Mouse (Mus musculus) forebrain, embryonic 15.5 days (tissue): Measurements from ENCODE around the gene Slco2b1. TPM values are rescaled to one million over a fixed set of nuclear protein-coding genes. Genes with fewer than 3 reads are reported as not detected.

ENCODE experiments used
- ATAC-seq: fragments of 200-750 bp; cut with Nextera tagmentation; replicated peaks from 2 replicates; pipeline ENCODE4 v1.8.0; 2017; ENCODE audit warnings: mild to moderate bottlenecking, moderate TSS enrichment, moderate library complexity
- H3K27ac ChIP-seq: fragments of 300-500 bp; sonication (generic); replicated peaks from 2 replicates; pipeline ENCODE4 v1.5.1; 2015; ENCODE audit warnings: mild to moderate bottlenecking, inconsistent platforms
- H3K27me3 ChIP-seq: fragments of 300-500 bp; sonication (generic); 2 replicates; pipeline ENCODE4 v1.6.1; 2015; ENCODE audit warnings: inconsistent platforms
- H3K36me3 ChIP-seq: fragments of 300-500 bp; sonication (generic); 2 replicates; pipeline ENCODE4 v1.6.1; 2015; ENCODE audit warnings: mild to moderate bottlenecking, inconsistent platforms
- H3K4me1 ChIP-seq: fragments of 300-500 bp; sonication (generic); 2 replicates; pipeline ENCODE4 v1.6.1; 2015; ENCODE audit warnings: inconsistent platforms
- H3K4me2 ChIP-seq: fragments of 300-500 bp; sonication (generic); replicated peaks from 2 replicates; pipeline ENCODE4 v1.6.1; 2015; ENCODE audit warnings: mild to moderate bottlenecking, inconsistent platforms
- H3K4me3 ChIP-seq: fragments of 300-500 bp; sonication (generic); 2 replicates; pipeline ENCODE4 v1.5.1; 2015; ENCODE audit warnings: mild to moderate bottlenecking, inconsistent platforms
- H3K9ac ChIP-seq: fragments of 300-500 bp; sonication (generic); replicated peaks from 2 replicates; pipeline ENCODE4 v1.6.1; 2015; ENCODE audit warnings: mild to moderate bottlenecking, inconsistent platforms
- H3K9me3 ChIP-seq: fragments of 300-500 bp; sonication (generic); 2 replicates; pipeline ENCODE4 v1.6.1; 2016; ENCODE audit warnings: inconsistent platforms
- WGBS: fragments of 180-500 bp; shearing (Covaris S2); methylation state at CpG from one replicate; pipeline ENCODE4 v1.1.7; 2015; ENCODE audit warnings: mixed read lengths; 5-methylcytosine and 5-hydroxymethylcytosine counted together
- polyA plus RNA-seq: library from polyadenylated mRNA; unstranded; fragments of >200 nt; fragmentation: Nextera tagmentation; extraction: Ambion mirVana; gene quantifications from 2 replicates; pipeline ENCODE4 v1.2.1, GENCODE M21; 2015

The Slco2b1 gene
- polyA plus RNA-seq, 1 experiment from 2014 or later: 4.9 TPM

DNA sequence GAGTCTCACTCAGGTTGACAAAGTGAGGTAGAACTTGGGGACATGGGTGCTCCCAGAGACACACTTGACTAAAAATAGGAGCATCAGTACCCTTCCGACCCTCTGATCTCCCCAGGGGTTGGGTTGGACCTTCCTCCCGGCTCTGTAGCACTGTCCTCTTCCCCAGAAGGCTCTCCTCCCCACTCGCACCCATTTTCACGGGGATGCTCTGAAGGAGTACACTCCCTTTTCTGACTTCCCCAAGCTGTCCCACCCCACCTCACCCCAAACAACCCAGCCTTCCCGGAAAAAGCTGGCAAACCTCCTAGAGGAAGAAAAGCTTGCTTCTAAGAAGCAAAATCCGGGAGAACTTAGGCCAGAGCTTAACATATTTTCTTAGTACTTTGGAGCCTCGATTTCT, 20.3 kb downstream of the Slco2b1 start:
- H3K4me1 ChIP-seq: no peaks in the 10 kb centered on the region
- H3K4me3 ChIP-seq: no peak overlapping the region
- H3K27ac ChIP-seq: no peak overlapping the region
- no peak overlapping the region for H3K4me2 ChIP-seq
- no peak for ATAC-seq
- 81% methylated on average over 7 of the region's 7 CpGs for whole genome bisulfite sequencing
- no peaks in the 10 kb centered on the region for H3K36me3 ChIP-seq
- no peak overlapping the region for H3K9ac ChIP-seq
- no peaks in the 10 kb centered on the region for H3K9me3 ChIP-seq
- H3K27me3 ChIP-seq: no peaks in the 10 kb centered on the region

DNA sequence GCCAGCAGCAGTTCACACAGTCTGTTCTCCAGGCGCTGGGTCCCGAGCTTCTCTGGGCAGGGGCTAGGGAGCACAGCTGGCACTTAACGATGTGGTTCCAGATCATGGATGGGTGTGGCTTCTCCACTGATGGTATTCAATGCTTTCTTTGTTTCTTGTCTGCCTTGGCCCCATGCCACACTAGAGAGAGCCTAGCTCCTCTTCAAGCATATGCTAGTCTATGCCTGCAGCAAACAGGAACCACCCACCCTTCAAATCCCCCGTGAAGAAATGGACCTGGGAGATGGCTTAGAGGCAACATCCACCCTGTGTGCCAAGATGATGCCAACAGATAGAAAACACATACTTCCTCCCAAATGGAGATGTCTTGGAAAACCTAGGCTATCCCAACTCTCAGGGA, 27.1 kb downstream of the Slco2b1 start:
- WGBS: 34% methylated on average over 4 of the region's 4 CpGs
- no peak overlapping the region for H3K27ac ChIP-seq
- no peaks in the 10 kb centered on the region for H3K9me3 ChIP-seq
- 0 out of 2 replicates have a peak, but pooled peaks cover 3% of the 10 kb centered on the region for H3K4me1 ChIP-seq
- no peak overlapping the region for H3K4me3 ChIP-seq
- no peaks in the 10 kb centered on the region for H3K36me3 ChIP-seq
- ATAC-seq: no peak
- H3K27me3 ChIP-seq: no peaks in the 10 kb centered on the region
- H3K9ac ChIP-seq: no peak overlapping the region
- H3K4me2 ChIP-seq: no peak overlapping the region

DNA sequence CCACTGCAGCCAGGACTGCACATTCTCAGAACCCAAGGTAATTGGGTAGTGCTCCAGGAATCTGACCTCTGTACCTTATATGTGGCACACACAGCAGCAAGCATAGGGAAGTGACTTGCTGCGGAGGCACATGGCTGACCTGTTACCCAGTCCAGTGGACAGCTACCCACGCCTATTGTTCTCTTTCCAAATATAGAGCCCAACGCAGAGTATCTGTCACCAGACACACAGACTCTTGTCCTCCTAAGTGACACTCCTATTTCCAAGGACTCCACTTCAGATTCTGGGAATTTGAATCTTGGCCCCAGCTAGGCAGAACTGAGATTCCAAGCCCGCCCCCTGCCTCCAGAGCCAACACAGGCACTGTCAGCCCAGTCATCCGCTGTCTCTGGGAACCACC, 30.4 kb downstream of the Slco2b1 start:
- H3K27me3 ChIP-seq: no peaks in the 10 kb centered on the region
- no peak overlapping the region for H3K4me2 ChIP-seq
- H3K27ac ChIP-seq: no peak overlapping the region
- no peaks in the 10 kb centered on the region for H3K36me3 ChIP-seq
- no peak for ATAC-seq
- 0 out of 2 replicates have a peak, but pooled peaks cover 3% of the 10 kb centered on the region for H3K4me1 ChIP-seq
- H3K4me3 ChIP-seq: no peak overlapping the region
- no peak overlapping the region for H3K9ac ChIP-seq
- no peaks in the 10 kb centered on the region for H3K9me3 ChIP-seq
- 81% methylated on average over 5 of the region's 5 CpGs for WGBS

DNA sequence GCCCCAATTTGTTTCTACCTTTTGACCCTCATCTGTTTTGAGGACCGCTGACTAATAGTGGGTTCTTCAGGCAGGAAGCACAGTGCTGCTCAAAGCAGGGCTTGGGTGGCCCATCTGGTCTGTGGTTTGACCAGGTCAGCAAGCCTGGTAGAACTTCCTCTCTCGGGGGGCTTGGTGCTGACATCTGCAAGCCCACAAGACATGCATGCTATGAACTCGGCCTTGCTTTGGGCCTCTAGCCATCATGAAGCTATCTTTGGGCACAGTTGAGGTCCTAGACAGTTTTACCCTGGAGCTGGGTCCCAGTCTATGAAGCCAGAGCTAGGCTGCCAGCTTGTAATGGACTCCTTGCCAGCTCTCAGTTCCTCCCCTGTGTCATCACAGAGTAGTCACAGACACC, 36.2 kb downstream of the Slco2b1 start:
- Histone ChIP-seq H3K9ac (no peak overlapping the region), H3K4me2 (no peak overlapping the region), H3K4me1 (no peaks in the 10 kb centered on the region), H3K36me3 (no peaks in the 10 kb centered on the region), H3K27ac (no peak overlapping the region), H3K4me3 (no peak overlapping the region), H3K9me3 (no peaks in the 10 kb centered on the region), H3K27me3 (no peaks in the 10 kb centered on the region)
- 82% methylated on average over 3 of the region's 3 CpGs for WGBS
- no peak for ATAC-seq

DNA sequence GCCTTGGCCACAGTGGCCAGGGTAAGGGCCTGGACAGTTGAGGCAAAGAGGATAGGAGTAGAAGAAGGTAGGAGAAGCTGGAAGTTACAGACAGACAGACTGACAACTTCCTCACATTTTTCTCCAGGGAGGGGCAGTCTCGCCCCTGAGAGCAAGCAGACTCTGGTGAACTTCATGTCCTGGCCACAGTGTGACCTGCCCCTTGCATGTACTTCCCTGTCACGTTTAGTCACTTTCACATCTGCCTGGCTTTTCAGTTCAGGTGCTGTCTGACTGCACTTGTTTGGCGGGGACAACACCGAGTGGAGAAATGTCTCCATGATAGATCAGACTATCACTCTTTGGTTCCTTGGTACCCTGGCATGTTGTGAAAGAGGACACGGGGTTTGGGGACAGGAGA, 36.9 kb downstream of the Slco2b1 start:
- Histone ChIP-seq H3K36me3 (no peaks in the 10 kb centered on the region), H3K9me3 (no peaks in the 10 kb centered on the region), H3K9ac (no peak overlapping the region), H3K4me1 (no peaks in the 10 kb centered on the region), H3K4me3 (no peak overlapping the region), H3K27ac (no peak overlapping the region), H3K4me2 (no peak overlapping the region), H3K27me3 (no peaks in the 10 kb centered on the region)
- 79% methylated on average over 5 of the region's 5 CpGs for WGBS
- no peak for ATAC-seq

DNA sequence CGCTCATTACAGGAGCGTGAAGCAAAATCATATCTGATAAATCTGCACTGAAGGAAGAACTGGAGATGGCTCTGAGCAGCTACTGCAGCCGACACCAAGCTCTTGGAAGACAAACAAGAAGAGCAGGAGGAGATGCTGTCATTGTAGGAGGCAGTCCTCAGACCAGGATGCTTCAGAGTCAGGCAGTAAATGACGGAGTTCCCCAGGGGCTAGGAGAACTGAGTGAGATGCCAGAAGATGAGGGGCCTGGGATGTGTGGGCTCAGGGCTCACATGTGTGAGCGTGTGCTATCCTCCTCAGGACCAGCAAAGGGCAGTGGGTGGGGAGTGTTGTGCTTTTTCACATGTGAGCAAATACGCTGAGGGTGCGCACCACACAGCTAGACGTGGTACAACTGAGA, 38.0 kb downstream of the Slco2b1 start:
- H3K27me3 ChIP-seq: no peaks in the 10 kb centered on the region
- no peak overlapping the region for H3K9ac ChIP-seq
- no peak overlapping the region for H3K4me3 ChIP-seq
- H3K4me1 ChIP-seq: no peaks in the 10 kb centered on the region
- H3K9me3 ChIP-seq: no peaks in the 10 kb centered on the region
- no peak for ATAC-seq
- 82% methylated on average over 8 of the region's 8 CpGs for WGBS
- no peak overlapping the region for H3K4me2 ChIP-seq
- no peaks in the 10 kb centered on the region for H3K36me3 ChIP-seq
- no peak overlapping the region for H3K27ac ChIP-seq

DNA sequence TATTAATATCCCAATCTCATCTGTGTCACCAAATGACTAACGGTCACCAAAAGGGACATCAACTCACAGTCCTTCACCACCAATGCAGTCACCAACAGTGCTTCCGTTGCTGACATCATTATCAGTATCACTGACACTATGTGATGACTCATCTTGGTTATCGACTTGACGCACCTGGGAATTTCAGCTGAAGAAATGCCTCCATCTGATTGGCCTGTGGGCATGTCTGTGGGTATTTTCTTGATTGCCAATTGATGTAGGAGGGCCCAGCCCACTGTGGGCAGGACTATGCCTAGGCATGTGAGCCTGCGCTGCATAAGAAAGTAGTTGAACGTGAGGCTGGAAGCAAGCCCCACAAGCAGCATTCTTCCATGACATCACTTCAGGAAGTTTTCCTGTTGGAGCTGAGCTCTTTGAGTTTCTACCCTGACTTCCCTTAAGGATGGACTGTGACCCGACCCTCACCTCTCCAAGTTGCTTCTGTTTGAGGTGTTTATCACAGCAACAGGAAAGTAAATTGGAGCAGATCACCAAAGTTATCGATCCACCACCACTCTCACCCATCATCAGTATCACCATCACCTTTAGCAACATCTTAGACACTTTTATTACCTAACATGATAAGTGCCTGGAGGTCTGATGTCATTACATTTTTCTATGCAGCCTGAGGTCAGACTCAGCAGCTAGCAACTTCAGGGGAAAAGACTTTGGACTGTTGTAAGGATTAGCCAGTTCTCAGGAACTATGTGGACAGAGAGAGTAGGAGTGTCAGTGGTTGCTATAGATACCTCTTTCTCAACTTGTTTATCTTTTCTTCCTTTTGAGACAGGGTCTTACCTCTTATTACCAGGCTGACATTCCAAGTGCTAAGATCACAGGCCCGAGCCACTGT, 39.4 kb downstream of the Slco2b1 start:
- H3K9ac ChIP-seq: no peak overlapping the region
- H3K4me1 ChIP-seq: no peaks in the 10 kb centered on the region
- no peak for ATAC-seq
- H3K9me3 ChIP-seq: no peaks in the 10 kb centered on the region
- no peaks in the 10 kb centered on the region for H3K36me3 ChIP-seq
- H3K27me3 ChIP-seq: no peaks in the 10 kb centered on the region
- H3K4me3 ChIP-seq: no peak overlapping the region
- H3K4me2 ChIP-seq: no peak overlapping the region
- 87% methylated on average over 9 of the region's 9 CpGs for WGBS
- H3K27ac ChIP-seq: no peak overlapping the region

DNA sequence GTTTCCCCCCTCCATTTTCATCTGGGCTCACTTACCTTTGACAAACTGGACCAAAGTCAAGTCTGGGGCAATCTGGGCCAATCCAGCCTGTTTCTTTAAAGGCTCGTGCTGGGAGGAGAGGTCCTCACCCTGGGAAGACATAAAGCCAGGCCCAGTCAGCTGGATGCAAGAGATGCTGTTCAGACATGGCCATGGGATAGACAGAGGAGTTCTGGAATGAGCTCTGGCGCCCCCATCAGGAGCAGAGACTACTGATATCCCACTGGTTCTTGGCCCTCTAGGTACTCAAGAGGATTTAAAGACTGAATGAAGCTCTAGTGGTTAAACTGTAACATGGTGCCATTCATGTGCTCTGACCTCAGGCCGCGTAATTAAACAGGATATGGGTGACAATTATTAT, 40.2 kb downstream of the Slco2b1 start:
- Histone ChIP-seq H3K4me1 (no peaks in the 10 kb centered on the region), H3K9ac (no peak overlapping the region), H3K9me3 (no peaks in the 10 kb centered on the region), H3K27me3 (no peaks in the 10 kb centered on the region), H3K36me3 (no peaks in the 10 kb centered on the region), H3K4me2 (no peak overlapping the region), H3K4me3 (no peak overlapping the region), H3K27ac (no peak overlapping the region)
- no peak for ATAC-seq
- WGBS: 81% methylated on average over 4 of the region's 4 CpGs

DNA sequence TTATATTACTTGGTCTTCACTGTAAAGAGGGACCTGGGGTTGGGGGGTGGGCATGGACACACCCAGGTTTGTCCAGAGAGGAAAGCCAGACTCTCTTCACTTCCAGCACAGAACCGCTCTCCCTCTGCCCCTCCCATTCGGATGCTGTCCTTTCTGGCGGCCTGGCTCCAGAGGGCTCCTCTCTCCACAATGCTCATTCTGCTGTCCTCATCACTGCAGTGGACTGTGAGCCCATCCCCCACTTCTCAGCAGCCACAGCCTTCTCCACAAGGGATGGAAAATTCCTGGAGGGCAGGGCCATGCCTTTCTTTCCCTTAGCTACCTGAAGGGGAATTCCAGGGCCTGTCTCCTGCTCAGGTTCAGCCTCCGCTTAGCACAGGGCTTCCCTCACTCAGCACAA, 42.3 kb downstream of the Slco2b1 start:
- Histone ChIP-seq H3K27me3 (no peaks in the 10 kb centered on the region), H3K9ac (no peak overlapping the region), H3K9me3 (no peaks in the 10 kb centered on the region), H3K4me1 (peaks cover 4% of the 10 kb centered on the region; the same call in 1 of the 2 replicates), H3K27ac (no peak overlapping the region), H3K4me2 (no peak overlapping the region), H3K36me3 (no peaks in the 10 kb centered on the region), H3K4me3 (no peak overlapping the region)
- ATAC-seq: no peak
- WGBS: 33% methylated on average over 4 of the region's 4 CpGs

DNA sequence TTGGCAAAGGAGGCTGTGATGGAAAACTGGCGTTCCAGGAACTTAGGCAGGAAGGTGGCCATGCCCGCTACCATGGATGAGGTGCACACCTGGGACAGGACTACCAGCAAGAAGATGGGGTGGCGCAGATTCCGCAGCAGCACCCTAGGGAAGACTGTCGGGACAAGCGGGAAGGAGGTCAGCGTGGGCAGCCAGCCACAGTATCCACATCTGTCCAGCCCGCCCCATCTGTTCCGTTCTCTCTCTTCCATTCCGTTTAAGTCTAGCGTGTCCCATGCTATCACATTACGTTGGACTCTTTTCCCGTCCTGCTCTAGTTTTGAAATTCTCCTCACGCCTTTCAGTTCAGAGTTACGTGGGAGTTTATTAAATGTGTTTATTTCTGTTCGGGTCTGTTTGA, 44.0 kb downstream of the Slco2b1 start:
- 93% methylated on average over 16 of the region's 16 CpGs for WGBS
- Histone ChIP-seq H3K4me3 (no peak overlapping the region), H3K4me2 (no peak overlapping the region), H3K9me3 (no peaks in the 10 kb centered on the region), H3K36me3 (no peaks in the 10 kb centered on the region), H3K27ac (no peak overlapping the region), H3K9ac (no peak overlapping the region), H3K27me3 (no peaks in the 10 kb centered on the region), H3K4me1 (peaks cover 4% of the 10 kb centered on the region; the same call in 1 of the 2 replicates)
- no peak for ATAC-seq

DNA sequence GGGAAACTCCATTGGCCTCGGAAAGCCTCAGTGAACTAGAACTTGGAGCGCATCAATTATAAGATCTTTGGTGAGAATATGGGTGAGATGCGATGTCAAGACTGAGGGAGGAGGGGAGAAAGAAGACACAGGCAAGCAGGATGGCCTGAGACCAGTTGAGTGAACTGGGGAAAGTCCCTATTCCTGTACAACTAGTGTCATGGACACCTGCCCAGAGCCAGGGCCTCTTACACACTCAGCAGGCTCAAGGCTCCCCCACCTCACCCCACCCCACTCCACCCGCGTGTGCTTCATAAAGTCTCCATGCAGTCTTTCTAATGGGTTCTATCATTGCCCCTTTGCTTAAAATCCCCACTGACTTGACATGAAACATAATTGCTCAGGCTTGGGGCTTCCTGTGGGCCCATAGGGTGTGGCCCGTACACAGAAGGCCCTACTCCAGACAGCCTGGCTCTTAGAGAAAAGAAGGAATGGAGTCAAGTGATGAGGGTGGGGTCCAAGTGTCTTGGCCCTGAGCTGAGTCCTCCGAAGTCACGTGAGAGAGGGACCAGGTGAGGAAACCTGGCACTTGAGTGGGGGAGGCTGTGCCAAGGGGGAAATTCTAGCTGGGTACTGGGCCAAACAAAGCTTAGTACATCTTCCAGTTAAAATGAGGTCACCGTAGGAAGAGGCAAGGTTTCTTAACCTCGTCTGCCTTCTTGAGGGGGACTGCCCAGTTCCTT, 45.2 kb downstream of the Slco2b1 start:
- Histone ChIP-seq H3K27me3 (no peaks in the 10 kb centered on the region), H3K4me3 (no peak overlapping the region), H3K4me1 (peaks cover 6% of the 10 kb centered on the region; the same call in 1 of the 2 replicates), H3K4me2 (no peak overlapping the region), H3K27ac (no peak overlapping the region), H3K9me3 (no peaks in the 10 kb centered on the region), H3K36me3 (no peaks in the 10 kb centered on the region), H3K9ac (no peak overlapping the region)
- no peak for ATAC-seq
- 92% methylated on average over 10 of the region's 10 CpGs for WGBS
